Mouse (Mus musculus) myocyte (in vitro differentiated cells): ENCODE results near the gene Trp73. TPM values are rescaled to one million over a fixed set of nuclear protein-coding genes. Genes with fewer than 3 reads are reported as not detected.

ENCODE experiments used
- H3K27me3 ChIP-seq: one replicate; pipeline ENCODE4 v1.6.1; 2011; ENCODE audit not compliant: control insufficient read depth, insufficient read depth, insufficient read length
- H3K36me3 ChIP-seq: one replicate; pipeline ENCODE4 v1.6.1; 2011; ENCODE audit not compliant: control insufficient read depth, insufficient read depth
- H3K4me2 ChIP-seq: one replicate; pipeline ENCODE4 v1.6.1; 2011; ENCODE audit warnings: low read depth, control low read depth
- H3K4me3 ChIP-seq: one replicate; pipeline ENCODE4 v1.5.1; 2011; ENCODE audit warnings: mild to moderate bottlenecking, control low read depth, moderate library complexity
- H3K79me2 ChIP-seq: one replicate; pipeline ENCODE4 v1.6.1; 2011; ENCODE audit not compliant: control insufficient read depth, insufficient read depth
- H3ac ChIP-seq: one replicate; pipeline ENCODE4 v1.6.1; 2011; ENCODE audit not compliant: control insufficient read depth, insufficient read length
- CEBPB ChIP-seq: IDR thresholded peaks from 2 replicates; pipeline ENCODE4 v1.6.1; 2011; ENCODE audit warnings: mild to moderate bottlenecking, moderate library complexity; ENCODE audit not compliant: poor library complexity, insufficient read depth, severe bottlenecking
- E2F4 ChIP-seq: IDR thresholded peaks from one replicate; pipeline ENCODE4 v1.6.1; 2011; ENCODE audit warnings: mild to moderate bottlenecking, control low read depth, moderate library complexity; ENCODE audit not compliant: insufficient read depth
- MAX ChIP-seq: IDR thresholded peaks from one replicate; pipeline ENCODE4 v1.6.1; 2011; ENCODE audit warnings: low read depth, mild to moderate bottlenecking, control low read depth
- MYOD1 ChIP-seq, 3 experiments: IDR thresholded peaks; one replicate each; pipeline ENCODE4 v1.6.1; 2011; ENCODE audit warnings: control low read depth in 2 of 3, low read depth in 2 of 3, mild to moderate bottlenecking in 2 of 3, moderate library complexity in 1 of 3; ENCODE audit not compliant: insufficient read length in 2 of 3, control insufficient read depth in 1 of 3
- MYOG ChIP-seq, 3 experiments: IDR thresholded peaks; one replicate each; pipeline ENCODE4 v1.6.1; 2011; ENCODE audit warnings: control low read depth in 2 of 3, low read depth in 2 of 3, mild to moderate bottlenecking in 2 of 3; ENCODE audit not compliant: insufficient read length in 2 of 3, control insufficient read depth in 1 of 3, insufficient read depth in 1 of 3
- POLR2A ChIP-seq: IDR thresholded peaks from one replicate; pipeline ENCODE4 v1.6.1; 2011; ENCODE audit warnings: low read depth, mild to moderate bottlenecking, control low read depth, moderate library complexity; ENCODE audit not compliant: insufficient read length
- POLR2AphosphoS2 ChIP-seq: IDR thresholded peaks from one replicate; pipeline ENCODE4 v1.6.1; 2011; ENCODE audit warnings: low read depth, control low read depth; ENCODE audit not compliant: insufficient read length
- REST ChIP-seq: IDR thresholded peaks from one replicate; pipeline ENCODE4 v1.6.1; 2011; ENCODE audit warnings: mild to moderate bottlenecking, control low read depth, moderate library complexity; ENCODE audit not compliant: insufficient read depth, insufficient read length
- SRF ChIP-seq: IDR thresholded peaks from one replicate; pipeline ENCODE4 v1.6.1; 2011; ENCODE audit warnings: low read depth; ENCODE audit not compliant: control insufficient read depth, insufficient read length
- TCF12 ChIP-seq: IDR thresholded peaks from one replicate; pipeline ENCODE4 v1.6.1; 2011; ENCODE audit warnings: mild to moderate bottlenecking, control low read depth; ENCODE audit not compliant: poor library complexity, insufficient read depth, severe bottlenecking
- TCF3 ChIP-seq: IDR thresholded peaks from one replicate; pipeline ENCODE4 v1.6.1; 2011; ENCODE audit warnings: low read depth, control low read depth; ENCODE audit not compliant: insufficient read length
- USF1 ChIP-seq: IDR thresholded peaks from one replicate; pipeline ENCODE4 v1.6.1; 2011; ENCODE audit warnings: low read depth, mild to moderate bottlenecking, control low read depth, moderate library complexity
- polyA plus RNA-seq: library from polyadenylated mRNA; unstranded; fragments of >200 nt; fragmentation: generic; extraction: Trizol; gene quantifications from one replicate; pipeline ENCODE4 v1.2.1, GENCODE M21; 2012; ENCODE audit warnings: missing spikeins

The Trp73 gene
- polyA plus RNA-seq, 1 experiment, result not detected

DNA sequence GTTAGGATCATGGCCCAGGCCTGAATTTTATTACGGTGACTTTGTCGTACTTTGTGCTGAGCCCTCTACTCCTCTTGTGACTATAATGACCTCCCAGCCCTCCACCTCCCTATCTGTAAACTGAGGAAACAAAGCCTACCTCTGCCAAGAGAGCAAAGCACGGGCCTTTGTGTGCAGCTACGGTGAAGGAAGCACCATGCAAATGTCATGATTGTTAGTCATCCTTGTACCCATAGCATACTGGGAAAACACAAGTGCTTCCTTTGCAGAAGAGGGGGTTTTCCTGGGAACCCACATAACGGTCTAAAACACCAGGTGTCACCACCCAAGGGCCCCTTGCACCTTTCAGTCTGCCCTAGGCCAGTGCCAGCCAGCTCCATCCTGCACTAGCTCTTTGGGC, 14.8 kb downstream of the Trp73 start:
- no peak overlapping the region for H3ac ChIP-seq
- H3K4me2 ChIP-seq, result no peak overlapping the region
- H3K27me3 ChIP-seq, result peaks cover 25% of the 10 kb centered on the region
- H3K79me2 ChIP-seq, result no peaks in the 10 kb centered on the region
- no peak overlapping the region for H3K4me3 ChIP-seq
- TF ChIP-seq USF1 (no peak), POLR2AphosphoS2 (no peak), CEBPB (no peak), TCF3 (no peak), SRF (no peak), MYOG (IDR thresholded peaks at IDR 0.05; ENCODE audit: control insufficient read depth in 1 of 3, insufficient read depth in 1 of 3, insufficient read length in 2 of 3, low read depth in 2 of 3) (no peak), REST (no peak), POLR2A (no peak), E2F4 (no peak), MAX (no peak), MYOD1 (IDR thresholded peaks at IDR 0.05; ENCODE audit: control insufficient read depth in 1 of 3, insufficient read length in 2 of 3, low read depth in 2 of 3) (no peak), TCF12 (no peak)
- H3K36me3 ChIP-seq, result no peaks in the 10 kb centered on the region

DNA sequence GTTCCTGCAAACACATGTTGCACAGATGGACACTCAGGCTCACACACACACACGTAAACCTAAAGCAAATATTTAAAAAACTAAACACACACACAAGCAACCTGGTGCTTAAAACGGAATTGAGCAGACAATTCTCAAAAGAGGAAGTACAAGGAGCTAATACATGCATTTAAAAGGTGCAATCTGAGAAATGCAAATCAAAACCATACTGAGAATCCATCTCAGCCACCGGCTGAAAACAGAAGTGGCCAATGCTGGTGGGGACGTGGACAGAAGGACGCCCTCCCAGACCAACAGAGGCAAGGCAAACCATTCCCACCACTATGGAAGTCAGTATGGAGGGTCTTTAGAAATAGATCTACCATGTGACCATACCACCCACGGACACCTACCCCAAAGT, 16.5 kb downstream of the Trp73 start:
- TF ChIP-seq POLR2A (no peak), MYOD1 (IDR thresholded peaks at IDR 0.05; ENCODE audit: control insufficient read depth in 1 of 3, insufficient read length in 2 of 3, low read depth in 2 of 3) (no peak), TCF12 (no peak), SRF (no peak), REST (no peak), CEBPB (no peak), USF1 (no peak), TCF3 (no peak), MAX (no peak), POLR2AphosphoS2 (no peak)
- no peaks in the 10 kb centered on the region for H3K79me2 ChIP-seq
- no peak overlapping the region for H3K4me2 ChIP-seq
- H3ac ChIP-seq, result no peak overlapping the region
- H3K4me3 ChIP-seq, result no peak overlapping the region
- no peaks in the 10 kb centered on the region for H3K36me3 ChIP-seq
- H3K27me3 ChIP-seq, result peaks cover 21% of the 10 kb centered on the region

DNA sequence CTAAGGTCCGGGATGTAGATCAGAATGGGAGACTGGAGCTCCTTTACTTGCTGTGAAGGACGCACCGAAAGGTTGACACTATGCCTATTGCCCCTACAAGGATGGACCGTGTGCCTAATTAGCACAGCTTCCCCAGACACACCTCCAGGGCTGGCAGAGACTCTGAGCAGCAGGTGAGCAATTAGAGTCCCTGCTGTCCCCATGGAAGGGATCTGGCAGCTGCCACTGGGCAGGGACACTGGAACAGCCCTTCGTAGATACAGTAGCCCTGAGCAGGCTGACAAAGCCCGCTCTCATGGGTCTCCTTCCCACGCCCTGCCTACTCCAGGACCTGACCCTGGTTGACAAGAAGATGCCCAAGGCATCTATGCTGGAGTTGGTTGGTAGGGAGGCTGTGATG, 17.6 kb downstream of the Trp73 start:
- no peak for TF ChIP-seq POLR2A
- no peak for TF ChIP-seq TCF3
- no peak for TF ChIP-seq E2F4
- TF ChIP-seq MYOD1 (IDR thresholded peaks at IDR 0.05; ENCODE audit: control insufficient read depth in 1 of 3, insufficient read length in 2 of 3, low read depth in 2 of 3), result no peak
- TF ChIP-seq CEBPB, result no peak
- no peak for TF ChIP-seq POLR2AphosphoS2
- no peak for TF ChIP-seq REST
- TF ChIP-seq TCF12, result no peak
- no peak for TF ChIP-seq MYOG (IDR thresholded peaks at IDR 0.05; ENCODE audit: control insufficient read depth in 1 of 3, insufficient read depth in 1 of 3, insufficient read length in 2 of 3, low read depth in 2 of 3)
- H3K79me2 ChIP-seq, result no peaks in the 10 kb centered on the region
- no peaks in the 10 kb centered on the region for H3K36me3 ChIP-seq
- H3K4me2 ChIP-seq, result no peak overlapping the region
- peaks cover 25% of the 10 kb centered on the region for H3K27me3 ChIP-seq
- no peak overlapping the region for H3K4me3 ChIP-seq
- H3ac ChIP-seq, result no peak overlapping the region

DNA sequence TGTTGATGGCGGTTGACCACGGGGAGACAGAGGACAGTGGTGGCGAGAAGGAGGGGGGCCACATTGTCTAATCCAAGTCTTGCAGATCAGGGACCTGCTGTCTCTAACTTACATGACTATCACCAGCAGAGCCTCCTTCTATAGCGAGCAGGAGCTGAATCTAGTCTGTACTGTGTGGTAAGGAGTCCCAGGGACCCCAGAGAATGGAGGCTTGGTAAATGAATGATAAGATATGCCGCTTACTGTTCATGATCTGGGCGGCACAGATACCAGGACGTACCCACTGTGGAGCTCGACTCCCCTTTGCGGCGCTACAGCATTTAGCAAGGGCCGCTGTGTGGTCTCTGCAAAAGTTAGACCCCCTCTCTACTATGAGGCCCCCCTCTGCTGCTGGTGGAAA, 18.2 kb downstream of the Trp73 start:
- Histone ChIP-seq H3K27me3 (peaks cover 20% of the 10 kb centered on the region), H3K4me3 (no peak overlapping the region), H3K36me3 (no peaks in the 10 kb centered on the region), H3ac (no peak overlapping the region), H3K79me2 (no peaks in the 10 kb centered on the region), H3K4me2 (no peak overlapping the region)
- TF ChIP-seq MYOD1 (IDR thresholded peaks at IDR 0.05; ENCODE audit: control insufficient read depth in 1 of 3, insufficient read length in 2 of 3, low read depth in 2 of 3), result no peak
- TF ChIP-seq SRF, result no peak
- TF ChIP-seq TCF3, result no peak
- TF ChIP-seq CEBPB, result no peak

DNA sequence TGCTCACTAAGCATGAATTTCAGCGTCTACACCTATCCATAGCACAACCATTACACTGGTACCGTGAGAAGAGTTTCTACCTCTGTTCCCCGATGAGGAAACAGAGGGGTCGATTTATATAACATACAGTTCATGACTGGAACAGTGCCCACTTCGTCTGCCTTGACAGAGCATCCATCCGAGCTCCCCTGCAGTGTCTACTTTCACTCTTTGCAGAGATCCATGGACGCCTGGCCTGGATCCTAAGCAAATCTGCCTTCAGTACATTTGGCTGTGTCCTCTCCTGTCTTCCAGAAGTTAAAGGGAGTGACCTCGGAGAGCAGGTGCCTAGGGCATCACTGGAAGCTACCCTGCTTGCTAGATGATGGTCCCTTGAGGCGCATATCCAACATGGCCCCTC, 20.8 kb downstream of the Trp73 start:
- Histone ChIP-seq H3ac (no peak overlapping the region), H3K4me3 (no peak overlapping the region), H3K27me3 (peaks cover 20% of the 10 kb centered on the region), H3K36me3 (no peaks in the 10 kb centered on the region), H3K4me2 (no peak overlapping the region), H3K79me2 (no peaks in the 10 kb centered on the region)
- TF ChIP-seq TCF3 (no peak), POLR2AphosphoS2 (no peak), MYOD1 (IDR thresholded peaks at IDR 0.05; ENCODE audit: control insufficient read depth in 1 of 3, insufficient read length in 2 of 3, low read depth in 2 of 3) (no peak), SRF (no peak), E2F4 (no peak), MYOG (IDR thresholded peaks at IDR 0.05; ENCODE audit: control insufficient read depth in 1 of 3, insufficient read depth in 1 of 3, insufficient read length in 2 of 3, low read depth in 2 of 3) (no peak), USF1 (no peak), POLR2A (no peak), TCF12 (no peak), CEBPB (no peak), MAX (no peak), REST (no peak)
